Mouse (Mus musculus) brain, embryonic 18.5 days (tissue): ENCODE results near the gene Hrh1.
"Not testable (repeated sequence)": the region's sequence is repeated elsewhere in the genome, so short reads cannot be mapped to it uniquely, and the experiment has no call there.

Experiments
- DNase-seq: peaks from one replicate; pipeline ENCODE4 v3.0.0-alpha.2; 2012; ENCODE audit warnings: low read depth, low spot score

Gene Hrh1

GRCm38 (mm10) chr6:114459969-114460368 lies 62.2 kb downstream of the Hrh1 start:
- DNase-seq = no peak

- no peak for DNase-seq
These were observed 63.8 kb downstream of the Hrh1 start for GRCm38 (mm10) chr6:114461536-114461935.

GRCm38 (mm10) chr6:114462747-114463146 lies 65.0 kb downstream of the Hrh1 start:
- no peak for DNase-seq

GRCm38 (mm10) chr6:114473541-114473940 lies 75.8 kb downstream of the Hrh1 start:
- DNase-seq = no peak

GRCm38 (mm10) chr6:114474059-114474458 lies 76.3 kb downstream of the Hrh1 start:
- no peak for DNase-seq

GRCm38 (mm10) chr6:114474911-114475310 lies 77.2 kb downstream of the Hrh1 start:
- DNase-seq = no peak

GRCm38 (mm10) chr6:114478771-114479170 lies 81.0 kb downstream of the Hrh1 start:
- DNase-seq = no peak

- no peak for DNase-seq
These were observed 82.1 kb downstream of the Hrh1 start for GRCm38 (mm10) chr6:114479644-114480410.

- no peak for DNase-seq
These were observed 91.6 kb downstream of the Hrh1 start for GRCm38 (mm10) chr6:114489371-114489770.

- not testable (repeated sequence) for DNase-seq
These were observed 94.9 kb downstream of the Hrh1 start for GRCm38 (mm10) chr6:114492588-114492987.

GRCm38 (mm10) chr6:114494987-114495386 lies 97.3 kb downstream of the Hrh1 start:
- not testable (repeated sequence) for DNase-seq

- DNase-seq = not testable (repeated sequence)
These were observed 116.3 kb downstream of the Hrh1 start for GRCm38 (mm10) chr6:114514038-114514437.

- not testable (repeated sequence) for DNase-seq
These were observed 131.0 kb downstream of the Hrh1 start for GRCm38 (mm10) chr6:114528709-114529108.
